Mouse (Mus musculus): ENCODE measurements at regions not wholly inside any gene's neighbourhood (a gene's known extent, or its start where the extent isn't known, plus 50 kb on each side); places are given as distances from the start of the nearest gene placed in this dataset.

- Histone ChIP-seq H3K9me3 (replicated peaks; ENCODE audit: insufficient read depth, low read length) (no peaks in the 10 kb centered on the region), H3K27ac (ENCODE audit: control insufficient read depth, low read depth, low read length) (no peak overlapping the region), H3K9ac (ENCODE audit: control insufficient read depth, low read depth, low read length, poor library complexity, severe bottlenecking) (no peak overlapping the region), H3K4me1 (ENCODE audit: control insufficient read depth in 1 of 2, insufficient read depth in 2 of 2, low read length in 2 of 2) (no peaks in the 10 kb centered on the region), H3K79me2 (ENCODE audit: control insufficient read depth, insufficient read depth, low read length, poor library complexity) (no peaks in the 10 kb centered on the region), H3K27me3 (ENCODE audit: control insufficient read depth in 1 of 2, insufficient read depth in 2 of 2, low read length in 2 of 2) (no peaks in the 10 kb centered on the region), H3K36me3 (ENCODE audit: control insufficient read depth in 1 of 2, insufficient read depth in 2 of 2, low read length in 2 of 2) (no peaks in the 10 kb centered on the region), H3K4me3 (ENCODE audit: control insufficient read depth in 1 of 2, insufficient read depth in 1 of 2, low read depth in 2 of 2, low read length in 2 of 2) (no peak overlapping the region)
- TF ChIP-seq TAL1 (IDR thresholded peaks at IDR 0.05; ENCODE audit: low read length), result no peak
- TF ChIP-seq POLR2A (IDR thresholded peaks at IDR 0.05; ENCODE audit: control insufficient read depth in 1 of 2, insufficient read depth in 1 of 2, low read depth in 1 of 2, low read length in 2 of 2, poor library complexity in 1 of 2), result no peak
- TF ChIP-seq ZKSCAN1 (IDR thresholded peaks at IDR 0.05; ENCODE audit: low read depth, low read length), result no peak
- no peak for TF ChIP-seq GABPA (IDR thresholded peaks at IDR 0.05; ENCODE audit: low read depth, low read length)
- no peak for TF ChIP-seq USF2 (IDR thresholded peaks at IDR 0.05; ENCODE audit: borderline replicate concordance in 1 of 2, insufficient read depth in 1 of 2, low read depth in 1 of 2, low read length in 2 of 2)
- no peak for TF ChIP-seq POLR2AphosphoS5 (IDR thresholded peaks at IDR 0.05; ENCODE audit: borderline replicate concordance, low read depth, low read length)
- TF ChIP-seq TBP (IDR thresholded peaks at IDR 0.05; ENCODE audit: low read depth, low read length), result no peak
- TF ChIP-seq ZC3H11A (IDR thresholded peaks at IDR 0.05; ENCODE audit: low read depth, low read length), result no peak
- no peak for TF ChIP-seq ZNF384 (IDR thresholded peaks at IDR 0.05; ENCODE audit: low read depth, low read length)
- TF ChIP-seq MAZ (IDR thresholded peaks at IDR 0.05; ENCODE audit: low read depth, low read length), result no peak
- TF ChIP-seq POLR2AphosphoS2 (IDR thresholded peaks at IDR 0.05; ENCODE audit: low read length), result no peak
- no peak for TF ChIP-seq MAX (IDR thresholded peaks at IDR 0.05; ENCODE audit: low read length)
- no peak for TF ChIP-seq CHD2 (IDR thresholded peaks at IDR 0.05; ENCODE audit: low read length)
- no peak for TF ChIP-seq NRF1 (IDR thresholded peaks at IDR 0.05; ENCODE audit: insufficient read depth, low read depth, low read length, poor library complexity, severe bottlenecking)
- TF ChIP-seq E2F4 (IDR thresholded peaks at IDR 0.05; ENCODE audit: borderline replicate concordance, low read depth, low read length), result no peak
- no peak for TF ChIP-seq EP300 (IDR thresholded peaks at IDR 0.05; ENCODE audit: low read depth in 1 of 2, low read length in 2 of 2)
- no peak for TF ChIP-seq ZMIZ1 (IDR thresholded peaks at IDR 0.05; ENCODE audit: low read depth, low read length)
- TF ChIP-seq UBTF (IDR thresholded peaks at IDR 0.05; ENCODE audit: borderline replicate concordance, insufficient read depth, low read depth, low read length), result no peak
- TF ChIP-seq ELF1 (IDR thresholded peaks at IDR 0.05; ENCODE audit: low read depth, low read length), result no peak
- no peak for DNase-seq (ENCODE audit: low read depth, low spot score)
These were observed 122.8 kb downstream of the Dusp6 start for GRCm38 (mm10) chr10:99385854-99386253.

GRCm38 (mm10) chr10:99388526-99388925 lies 125.5 kb downstream of the Dusp6 start:
- Histone ChIP-seq H3K27me3 (ENCODE audit: control insufficient read depth in 1 of 2, insufficient read depth in 2 of 2, low read length in 2 of 2) (no peaks in the 10 kb centered on the region), H3K4me1 (ENCODE audit: control insufficient read depth in 1 of 2, insufficient read depth in 2 of 2, low read length in 2 of 2) (no peaks in the 10 kb centered on the region), H3K36me3 (ENCODE audit: control insufficient read depth in 1 of 2, insufficient read depth in 2 of 2, low read length in 2 of 2) (no peaks in the 10 kb centered on the region), H3K4me3 (ENCODE audit: control insufficient read depth in 1 of 2, insufficient read depth in 1 of 2, low read depth in 2 of 2, low read length in 2 of 2) (no peak overlapping the region), H3K27ac (ENCODE audit: control insufficient read depth, low read depth, low read length) (no peak overlapping the region), H3K79me2 (ENCODE audit: control insufficient read depth, insufficient read depth, low read length, poor library complexity) (no peaks in the 10 kb centered on the region), H3K9ac (ENCODE audit: control insufficient read depth, low read depth, low read length, poor library complexity, severe bottlenecking) (no peak overlapping the region), H3K9me3 (replicated peaks; ENCODE audit: insufficient read depth, low read length) (no peaks in the 10 kb centered on the region)
- TF ChIP-seq MAZ (IDR thresholded peaks at IDR 0.05; ENCODE audit: low read depth, low read length), result no peak
- no peak for TF ChIP-seq MAX (IDR thresholded peaks at IDR 0.05; ENCODE audit: low read length)
- no peak for TF ChIP-seq ELF1 (IDR thresholded peaks at IDR 0.05; ENCODE audit: low read depth, low read length)
- TF ChIP-seq SIN3A (IDR thresholded peaks at IDR 0.05; ENCODE audit: low read length), result no peak
- TF ChIP-seq ZMIZ1 (IDR thresholded peaks at IDR 0.05; ENCODE audit: low read depth, low read length), result no peak
- TF ChIP-seq CTCF (IDR thresholded peaks at IDR 0.05 in 2 of 3, conservative IDR thresholded peaks at IDR 0.05 in 1 of 3; ENCODE audit: control insufficient read depth in 1 of 3, insufficient read depth in 1 of 3, low read depth in 2 of 3, low read length in 3 of 3, poor library complexity in 1 of 3, severe bottlenecking in 1 of 3), result no peak
- TF ChIP-seq EP300 (IDR thresholded peaks at IDR 0.05; ENCODE audit: low read depth in 1 of 2, low read length in 2 of 2), result no peak
- no peak for DNase-seq (ENCODE audit: low read depth, low spot score)

Measured in MEL (cell line).